Mouse (Mus musculus): Measurements from ENCODE around the gene Fezf2. TPM values are rescaled to one million over a fixed set of nuclear protein-coding genes. Genes with fewer than 3 reads are reported as not detected.

The Fezf2 gene
- not detected in 2 replicates for polyA plus RNA-seq (2014; fragmentation: Nextera tagmentation; extraction: Ambion mirVana)

- peaks cover 98% of the 10 kb centered on the region for H3K27me3 ChIP-seq (ENCODE audit: control insufficient read depth, insufficient read depth, low read length)
- no peaks in the 10 kb centered on the region for H3K36me3 ChIP-seq (ENCODE audit: control insufficient read depth, insufficient read depth, low read length)
- no peak for ATAC-seq (ENCODE audit: low FRiP score, low TSS enrichment)
- no peaks in the 10 kb centered on the region for H3K9me3 ChIP-seq (ENCODE audit: control insufficient read depth, low read length)
- 0% methylated on average over 2 of the region's 2 CpGs for WGBS
- peaks cover 14% of the 10 kb centered on the region for H3K4me1 ChIP-seq (ENCODE audit: control insufficient read depth, insufficient read depth, low read length)
- H3K4me2 ChIP-seq (replicated peaks; ENCODE audit: low read depth, low read length) = no peak within 1 kb of the TSS
- no peak within 1 kb of the TSS for H3K27ac ChIP-seq (ENCODE audit: low read depth, low read length)
- H3K4me3 ChIP-seq (ENCODE audit: low read length) = peak within 1 kb of the TSS; percentile 10; the same call in 1 of the 2 replicates
- no peak within 1 kb of the TSS for H3K9ac ChIP-seq (ENCODE audit: low read depth, low read length)
Measured at GRCm38 (mm10) chr14:12348089-12348488, at the start of gene Fezf2. Gene Fezf2 (minus strand): TSS chr14:12348189.

DNA sequence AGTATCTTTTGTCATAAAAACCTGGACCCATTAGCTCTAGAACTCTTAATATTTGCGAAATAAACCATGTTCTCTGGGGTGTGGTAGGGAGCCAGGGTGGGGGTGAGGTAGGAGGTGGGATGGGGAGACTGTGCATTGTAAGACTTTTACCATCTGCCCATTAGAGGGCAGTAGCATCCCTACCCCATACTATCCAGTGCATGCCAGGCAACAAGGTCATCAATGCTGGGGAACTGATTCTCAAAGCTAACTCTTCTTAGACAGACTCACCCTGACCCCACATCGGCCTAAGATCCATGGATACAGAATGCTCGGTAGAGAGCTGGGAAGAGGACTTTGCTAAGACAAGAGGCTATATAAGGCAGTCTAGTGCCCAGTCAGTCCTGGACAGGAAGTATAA lies 49.6 kb upstream of the Fezf2 start:
- H3K4me2 ChIP-seq (replicated peaks; ENCODE audit: low read depth, low read length) = no peak overlapping the region
- H3K9me3 ChIP-seq (ENCODE audit: control insufficient read depth, low read length) = no peaks in the 10 kb centered on the region
- no peak overlapping the region for H3K4me3 ChIP-seq (ENCODE audit: low read length)
- H3K4me1 ChIP-seq (ENCODE audit: control insufficient read depth, insufficient read depth, low read length) = no peaks in the 10 kb centered on the region
- H3K36me3 ChIP-seq (ENCODE audit: control insufficient read depth, insufficient read depth, low read length) = no peaks in the 10 kb centered on the region
- H3K27me3 ChIP-seq (ENCODE audit: control insufficient read depth, insufficient read depth, low read length) = no peaks in the 10 kb centered on the region
- no peak for ATAC-seq (ENCODE audit: low FRiP score, low TSS enrichment)
- H3K9ac ChIP-seq (ENCODE audit: low read depth, low read length) = no peak overlapping the region
- H3K27ac ChIP-seq (ENCODE audit: low read depth, low read length) = no peak overlapping the region
- 77% methylated on average over 3 of the region's 3 CpGs for WGBS

DNA sequence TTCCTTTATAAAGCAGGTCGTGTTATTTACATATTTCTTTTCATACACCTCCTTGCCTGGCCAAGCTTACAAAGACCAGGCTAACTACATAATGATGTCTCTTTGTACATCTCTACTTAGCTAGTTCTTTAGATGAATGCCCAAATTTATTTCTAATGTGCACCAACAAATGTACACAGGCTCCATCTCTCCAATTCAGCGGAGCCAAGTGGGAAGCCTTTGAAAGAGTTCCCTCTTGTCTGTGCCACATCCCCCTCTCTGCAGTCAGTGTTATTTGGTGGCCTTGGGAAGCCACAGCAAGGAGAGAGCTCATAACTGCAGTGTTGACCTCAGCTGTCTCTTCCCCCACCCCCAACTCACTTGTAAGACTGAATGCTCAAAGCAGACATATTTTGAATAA lies 46.3 kb upstream of the Fezf2 start:
- Histone ChIP-seq H3K4me2 (replicated peaks; ENCODE audit: low read depth, low read length) (no peak overlapping the region), H3K4me3 (ENCODE audit: low read length) (no peak overlapping the region), H3K9ac (ENCODE audit: low read depth, low read length) (no peak overlapping the region), H3K27ac (ENCODE audit: low read depth, low read length) (no peak overlapping the region), H3K27me3 (ENCODE audit: control insufficient read depth, insufficient read depth, low read length) (no peaks in the 10 kb centered on the region), H3K36me3 (ENCODE audit: control insufficient read depth, insufficient read depth, low read length) (no peaks in the 10 kb centered on the region), H3K4me1 (ENCODE audit: control insufficient read depth, insufficient read depth, low read length) (no peaks in the 10 kb centered on the region), H3K9me3 (ENCODE audit: control insufficient read depth, low read length) (no peaks in the 10 kb centered on the region)
- WGBS = 63% methylated on average over 2 of the region's 2 CpGs
- no peak for ATAC-seq (ENCODE audit: low FRiP score, low TSS enrichment)

- 42% methylated on average over 12 of the region's 12 CpGs for WGBS
- no peak for ATAC-seq (ENCODE audit: low FRiP score, low TSS enrichment)
Measured at GRCm38 (mm10) chr14:12393271-12393861, 45.4 kb upstream of the Fezf2 start.

GRCm38 (mm10) chr14:12391167-12391566 lies 43.2 kb upstream of the Fezf2 start:
- Histone ChIP-seq H3K9ac (ENCODE audit: low read depth, low read length) (no peak overlapping the region), H3K27me3 (ENCODE audit: control insufficient read depth, insufficient read depth, low read length) (no peaks in the 10 kb centered on the region), H3K4me1 (ENCODE audit: control insufficient read depth, insufficient read depth, low read length) (no peaks in the 10 kb centered on the region), H3K36me3 (ENCODE audit: control insufficient read depth, insufficient read depth, low read length) (no peaks in the 10 kb centered on the region), H3K4me2 (replicated peaks; ENCODE audit: low read depth, low read length) (no peak overlapping the region), H3K4me3 (ENCODE audit: low read length) (no peak overlapping the region), H3K9me3 (ENCODE audit: control insufficient read depth, low read length) (no peaks in the 10 kb centered on the region), H3K27ac (ENCODE audit: low read depth, low read length) (no peak overlapping the region)
- 81% methylated on average over 7 of the region's 7 CpGs for WGBS
- no peak for ATAC-seq (ENCODE audit: low FRiP score, low TSS enrichment)

More at GRCm38 (mm10) chr14:12393271-12393861, 45.4 kb upstream of the Fezf2 start:
- no peaks in the 10 kb centered on the region for H3K36me3 ChIP-seq (ENCODE audit: control insufficient read depth, insufficient read depth, low read length)
- no peak overlapping the region for H3K27ac ChIP-seq (ENCODE audit: low read depth, low read length)
- H3K4me2 ChIP-seq (replicated peaks; ENCODE audit: low read depth, low read length) = no peak overlapping the region
- no peaks in the 10 kb centered on the region for H3K4me1 ChIP-seq (ENCODE audit: control insufficient read depth, insufficient read depth, low read length)
- no peaks in the 10 kb centered on the region for H3K27me3 ChIP-seq (ENCODE audit: control insufficient read depth, insufficient read depth, low read length)
- no peak overlapping the region for H3K4me3 ChIP-seq (ENCODE audit: low read length)
- no peaks in the 10 kb centered on the region for H3K9me3 ChIP-seq (ENCODE audit: control insufficient read depth, low read length)
- no peak overlapping the region for H3K9ac ChIP-seq (ENCODE audit: low read depth, low read length)

DNA sequence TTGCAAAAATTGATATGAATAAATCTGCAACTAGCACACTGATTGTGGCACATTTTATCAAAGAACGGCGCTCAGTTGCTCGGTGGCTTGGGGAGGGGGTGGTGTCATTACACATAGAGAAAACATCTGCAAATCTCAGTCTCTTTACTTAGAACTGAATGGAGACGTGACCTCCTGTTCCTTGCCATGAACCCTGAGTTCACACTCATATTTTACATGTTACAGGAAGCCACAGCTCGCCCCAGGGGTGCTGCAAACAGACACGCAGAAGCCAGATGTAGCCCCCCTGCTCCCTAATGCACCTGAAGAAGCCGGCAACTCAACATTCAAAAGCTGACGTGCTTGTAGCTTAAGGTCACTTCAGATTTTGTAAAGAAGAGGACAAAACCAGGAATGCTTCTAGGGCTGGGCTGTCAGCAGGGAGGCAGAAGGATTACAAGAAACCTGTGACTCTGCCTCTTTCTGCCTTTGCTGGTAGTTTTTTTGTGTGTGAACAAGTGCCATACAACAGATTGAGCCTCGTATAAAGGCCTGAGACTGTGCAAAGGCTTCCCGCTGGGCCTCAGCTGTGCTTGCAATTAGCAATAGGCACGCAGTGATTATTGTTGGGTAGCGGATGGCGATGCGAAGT lies 40.9 kb upstream of the Fezf2 start:
- no peak for ATAC-seq (ENCODE audit: low FRiP score, low TSS enrichment)
- 24% methylated on average over 14 of the region's 14 CpGs for WGBS
- H3K9ac ChIP-seq (ENCODE audit: low read depth, low read length) = no peak overlapping the region
- no peak overlapping the region for H3K4me3 ChIP-seq (ENCODE audit: low read length)
- no peaks in the 10 kb centered on the region for H3K36me3 ChIP-seq (ENCODE audit: control insufficient read depth, insufficient read depth, low read length)
- H3K9me3 ChIP-seq (ENCODE audit: control insufficient read depth, low read length) = no peaks in the 10 kb centered on the region
- H3K27ac ChIP-seq (ENCODE audit: low read depth, low read length) = no peak overlapping the region
- H3K27me3 ChIP-seq (ENCODE audit: control insufficient read depth, insufficient read depth, low read length) = no peaks in the 10 kb centered on the region
- no peaks in the 10 kb centered on the region for H3K4me1 ChIP-seq (ENCODE audit: control insufficient read depth, insufficient read depth, low read length)
- no peak overlapping the region for H3K4me2 ChIP-seq (replicated peaks; ENCODE audit: low read depth, low read length)

DNA sequence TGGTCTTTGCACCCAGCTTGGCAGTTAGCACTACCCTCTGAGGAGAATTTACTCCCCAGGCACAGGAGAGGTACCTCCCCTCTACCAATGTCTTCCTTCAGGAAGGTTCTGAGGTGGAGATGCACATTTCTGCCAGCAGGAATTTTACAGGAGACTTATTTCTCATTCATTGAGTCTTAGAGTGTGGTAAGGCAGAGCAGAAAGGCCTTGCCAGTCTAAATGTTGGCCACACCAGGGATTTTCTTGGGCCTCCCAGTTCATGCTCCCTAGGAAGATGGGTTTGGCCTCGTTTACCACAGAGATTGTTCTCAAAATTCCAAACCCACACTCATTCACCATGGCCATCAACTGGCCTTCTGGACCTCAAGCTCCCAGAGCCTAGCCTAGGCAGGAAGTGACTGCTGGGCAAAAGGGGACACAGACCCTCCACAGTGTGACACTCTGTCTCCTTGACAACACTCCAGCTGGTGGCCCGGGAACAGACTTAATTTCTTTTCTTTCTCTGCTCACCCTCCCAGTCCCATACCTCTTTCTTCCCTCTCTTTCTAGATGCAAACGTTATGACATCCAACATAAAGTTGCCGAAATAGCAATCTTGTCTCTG lies 40.3 kb upstream of the Fezf2 start:
- Histone ChIP-seq H3K4me3 (ENCODE audit: low read length) (no peak overlapping the region), H3K4me2 (replicated peaks; ENCODE audit: low read depth, low read length) (no peak overlapping the region), H3K9ac (ENCODE audit: low read depth, low read length) (no peak overlapping the region), H3K27me3 (ENCODE audit: control insufficient read depth, insufficient read depth, low read length) (no peaks in the 10 kb centered on the region), H3K9me3 (ENCODE audit: control insufficient read depth, low read length) (no peaks in the 10 kb centered on the region), H3K36me3 (ENCODE audit: control insufficient read depth, insufficient read depth, low read length) (no peaks in the 10 kb centered on the region), H3K27ac (ENCODE audit: low read depth, low read length) (no peak overlapping the region), H3K4me1 (ENCODE audit: control insufficient read depth, insufficient read depth, low read length) (no peaks in the 10 kb centered on the region)
- no peak for ATAC-seq (ENCODE audit: low FRiP score, low TSS enrichment)
- 32% methylated on average over 4 of the region's 4 CpGs for WGBS

DNA sequence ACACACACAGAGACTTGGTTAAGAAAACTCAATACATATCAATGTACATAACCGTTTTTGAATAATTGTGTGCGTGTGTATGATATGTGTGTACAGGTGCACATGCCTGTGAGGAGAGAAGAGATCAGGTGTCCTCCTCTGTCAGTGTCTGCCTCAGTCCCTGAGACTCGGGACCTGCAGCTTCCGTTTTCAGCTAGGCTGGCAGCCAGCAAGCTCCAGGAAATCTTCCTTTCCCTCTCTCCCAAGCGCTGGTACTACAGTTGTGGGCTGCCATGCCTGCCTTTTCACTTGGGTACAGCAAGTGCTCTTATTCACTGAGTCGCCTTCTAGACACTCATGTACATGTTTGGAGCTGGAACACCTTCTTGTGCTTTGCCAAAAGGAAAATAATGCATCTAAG lies 39.2 kb upstream of the Fezf2 start:
- Histone ChIP-seq H3K4me2 (replicated peaks; ENCODE audit: low read depth, low read length) (no peak overlapping the region), H3K4me3 (ENCODE audit: low read length) (no peak overlapping the region), H3K36me3 (ENCODE audit: control insufficient read depth, insufficient read depth, low read length) (no peaks in the 10 kb centered on the region), H3K9ac (ENCODE audit: low read depth, low read length) (no peak overlapping the region), H3K9me3 (ENCODE audit: control insufficient read depth, low read length) (no peaks in the 10 kb centered on the region), H3K4me1 (ENCODE audit: control insufficient read depth, insufficient read depth, low read length) (no peaks in the 10 kb centered on the region), H3K27ac (ENCODE audit: low read depth, low read length) (no peak overlapping the region), H3K27me3 (ENCODE audit: control insufficient read depth, insufficient read depth, low read length) (no peaks in the 10 kb centered on the region)
- no peak for ATAC-seq (ENCODE audit: low FRiP score, low TSS enrichment)
- 70% methylated on average over 6 of the region's 6 CpGs for WGBS

DNA sequence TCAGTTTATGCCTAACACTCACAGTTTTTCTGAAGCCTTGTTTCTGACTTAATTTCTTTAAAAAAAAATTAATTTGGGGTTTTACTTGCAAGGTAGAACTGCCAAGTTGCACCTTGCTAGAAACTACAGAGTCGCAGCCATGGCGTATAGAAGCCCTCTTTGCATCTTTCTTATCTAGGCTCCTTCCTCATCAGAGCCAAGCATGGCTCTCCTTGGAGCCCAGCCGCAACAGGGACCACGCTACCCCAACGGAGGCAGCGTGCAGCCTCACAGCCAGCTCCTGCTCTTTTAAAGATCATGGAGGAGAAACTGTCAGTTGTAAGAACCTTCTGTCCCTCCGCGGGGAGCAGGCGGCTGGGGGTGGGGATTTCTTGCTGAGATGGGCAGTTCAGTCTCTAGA lies 29.9 kb upstream of the Fezf2 start:
- no peak for ATAC-seq (ENCODE audit: low FRiP score, low TSS enrichment)
- Histone ChIP-seq H3K4me3 (ENCODE audit: low read length) (no peak overlapping the region), H3K9ac (ENCODE audit: low read depth, low read length) (no peak overlapping the region), H3K4me2 (replicated peaks; ENCODE audit: low read depth, low read length) (no peak overlapping the region), H3K36me3 (ENCODE audit: control insufficient read depth, insufficient read depth, low read length) (no peaks in the 10 kb centered on the region), H3K27me3 (ENCODE audit: control insufficient read depth, insufficient read depth, low read length) (no peaks in the 10 kb centered on the region), H3K27ac (ENCODE audit: low read depth, low read length) (no peak overlapping the region), H3K4me1 (ENCODE audit: control insufficient read depth, insufficient read depth, low read length) (no peaks in the 10 kb centered on the region), H3K9me3 (ENCODE audit: control insufficient read depth, low read length) (no peaks in the 10 kb centered on the region)
- WGBS = 28% methylated on average over 9 of the region's 9 CpGs

Data from kidney, embryonic 14.5 days (tissue).